Mouse (Mus musculus) heart, embryonic 10.5 days (tissue): ENCODE results near the gene Lrrk1. TPM values are rescaled to one million over a fixed set of nuclear protein-coding genes. Genes with fewer than 3 reads are reported as not detected.

Experiments used
- DNase-seq: peaks from one replicate; pipeline ENCODE4 v3.0.0-alpha.2; 2017; ENCODE audit warnings: low spot score
- H3K27ac ChIP-seq: fragments of 300-500 bp; sonication (generic); 2 replicates; pipeline ENCODE4 v1.5.1; 2016; ENCODE audit warnings: mild to moderate bottlenecking
- H3K27me3 ChIP-seq: fragments of 300-500 bp; sonication (generic); 2 replicates; pipeline ENCODE4 v1.6.1; 2016; ENCODE audit warnings: mild to moderate bottlenecking; ENCODE audit not compliant: poor library complexity, insufficient read depth, severe bottlenecking
- H3K36me3 ChIP-seq: fragments of 300-500 bp; sonication (generic); 2 replicates; pipeline ENCODE4 v1.6.1; 2016; ENCODE audit warnings: mild to moderate bottlenecking, moderate library complexity
- H3K4me1 ChIP-seq: fragments of 300-500 bp; sonication (generic); 2 replicates; pipeline ENCODE4 v1.6.1; 2016; ENCODE audit warnings: mild to moderate bottlenecking
- H3K4me3 ChIP-seq: fragments of 300-500 bp; sonication (generic); 2 replicates; pipeline ENCODE4 v1.5.1; 2016; ENCODE audit warnings: mild to moderate bottlenecking, moderate library complexity
- H3K9me3 ChIP-seq: fragments of 300-500 bp; sonication (generic); 2 replicates; pipeline ENCODE4 v1.6.1; 2016; ENCODE audit warnings: mild to moderate bottlenecking, moderate library complexity
- WGBS: fragments of 180-500 bp; shearing (Covaris S2); methylation state at CpG from one replicate; pipeline ENCODE4 v1.1.7; 2016; 5-methylcytosine and 5-hydroxymethylcytosine counted together
- polyA plus RNA-seq: library from polyadenylated mRNA; unstranded; fragments of >200 nt; fragmentation: Nextera tagmentation; extraction: Ambion mirVana; gene quantifications from 2 replicates; pipeline ENCODE4 v1.2.1, GENCODE M21; 2016

The Lrrk1 gene
- polyA plus RNA-seq, 1 experiment from 2014 or later = 9.9 TPM

- no peaks in the 10 kb centered on the region for H3K27me3 ChIP-seq
- no peaks in the 10 kb centered on the region for H3K9me3 ChIP-seq
- WGBS = 65% methylated on average over 4 of the region's 4 CpGs
- H3K36me3 ChIP-seq = no peaks in the 10 kb centered on the region
- peak; percentile 52 for DNase-seq
- 0 out of 2 replicates have a peak overlapping the region, but pooled peaks have one; percentile 42 for H3K27ac ChIP-seq
- H3K4me3 ChIP-seq = no peak overlapping the region
- peaks cover 53% of the 10 kb centered on the region for H3K4me1 ChIP-seq
Observed at GRCm38 (mm10) chr7:66404802-66405201, 16.7 kb upstream of the Lrrk1 start.

- 63% methylated on average over 10 of the region's 10 CpGs for WGBS
- Histone ChIP-seq H3K4me3 (no peak overlapping the region), H3K27me3 (no peaks in the 10 kb centered on the region), H3K4me1 (peaks cover 51% of the 10 kb centered on the region), H3K27ac (no peak overlapping the region), H3K9me3 (no peaks in the 10 kb centered on the region), H3K36me3 (no peaks in the 10 kb centered on the region)
- no peak for DNase-seq
Observed at GRCm38 (mm10) chr7:66404141-66404540, 16.0 kb upstream of the Lrrk1 start.

- Histone ChIP-seq H3K4me3 (no peak overlapping the region), H3K9me3 (no peaks in the 10 kb centered on the region), H3K4me1 (peaks cover 50% of the 10 kb centered on the region), H3K27ac (no peak overlapping the region), H3K27me3 (no peaks in the 10 kb centered on the region), H3K36me3 (no peaks in the 10 kb centered on the region)
- WGBS = 87% methylated on average over 5 of the region's 5 CpGs
- DNase-seq = peak; percentile 57
Observed at GRCm38 (mm10) chr7:66402876-66403275, 14.7 kb upstream of the Lrrk1 start.

- 62% methylated on average over 8 of the region's 8 CpGs for WGBS
Observed at GRCm38 (mm10) chr7:66401605-66402004, 13.5 kb upstream of the Lrrk1 start.

GRCm38 (mm10) chr7:66397288-66397687 lies 9.1 kb upstream of the Lrrk1 start:
- Histone ChIP-seq H3K4me3 (no peak overlapping the region), H3K36me3 (no peaks in the 10 kb centered on the region), H3K27ac (no peak overlapping the region), H3K4me1 (peaks cover 14% of the 10 kb centered on the region), H3K27me3 (peaks cover 6% of the 10 kb centered on the region; the same call in 1 of the 2 replicates), H3K9me3 (no peaks in the 10 kb centered on the region)
- DNase-seq = no peak
- WGBS = 78% methylated on average over 3 of the region's 3 CpGs

More at GRCm38 (mm10) chr7:66401605-66402004, 13.5 kb upstream of the Lrrk1 start:
- Histone ChIP-seq H3K27ac (no peak overlapping the region), H3K36me3 (no peaks in the 10 kb centered on the region), H3K4me3 (no peak overlapping the region), H3K27me3 (no peaks in the 10 kb centered on the region), H3K9me3 (no peaks in the 10 kb centered on the region), H3K4me1 (peaks cover 45% of the 10 kb centered on the region)
- DNase-seq = no peak

GRCm38 (mm10) chr7:66388621-66389532 lies 727 bp upstream of the Lrrk1 start:
- H3K27ac ChIP-seq = peak overlapping the region; percentile 93
- H3K36me3 ChIP-seq = no peaks in the 10 kb centered on the region
- 9% methylated on average over 28 of the region's 28 CpGs for WGBS
- H3K4me1 ChIP-seq = no peaks in the 10 kb centered on the region
- peak; percentile 88 for DNase-seq
- H3K27me3 ChIP-seq = peaks cover 6% of the 10 kb centered on the region; the same call in 1 of the 2 replicates
- peak overlapping the region; percentile 84 for H3K4me3 ChIP-seq
- no peaks in the 10 kb centered on the region for H3K9me3 ChIP-seq

- Histone ChIP-seq H3K36me3 (no peaks in the 10 kb centered on the region), H3K4me3 (peak overlapping the region; percentile 84), H3K4me1 (no peaks in the 10 kb centered on the region), H3K9me3 (no peaks in the 10 kb centered on the region), H3K27me3 (no peaks in the 10 kb centered on the region), H3K27ac (peak overlapping the region; percentile 93)
- DNase-seq = no peak
- WGBS = 2% methylated on average over 13 of the region's 13 CpGs
Observed at GRCm38 (mm10) chr7:66387419-66387812, 734 bp downstream of the Lrrk1 start.

- no peaks in the 10 kb centered on the region for H3K27me3 ChIP-seq
- H3K27ac ChIP-seq = no peak overlapping the region
- H3K4me3 ChIP-seq = no peak overlapping the region
- H3K36me3 ChIP-seq = no peaks in the 10 kb centered on the region
- H3K4me1 ChIP-seq = no peaks in the 10 kb centered on the region
- 93% methylated on average over 6 of the region's 6 CpGs for WGBS
- DNase-seq = no peak
- H3K9me3 ChIP-seq = no peaks in the 10 kb centered on the region
Observed at GRCm38 (mm10) chr7:66386411-66386810, 1.7 kb downstream of the Lrrk1 start.

- WGBS = 97% methylated on average over 12 of the region's 12 CpGs
- no peak overlapping the region for H3K4me3 ChIP-seq
- H3K9me3 ChIP-seq = no peaks in the 10 kb centered on the region
- H3K27ac ChIP-seq = no peak overlapping the region
- DNase-seq = no peak
- H3K27me3 ChIP-seq = no peaks in the 10 kb centered on the region
- no peaks in the 10 kb centered on the region for H3K4me1 ChIP-seq
- H3K36me3 ChIP-seq = no peaks in the 10 kb centered on the region; the same call in 1 of the 2 replicates
Observed at GRCm38 (mm10) chr7:66385826-66386225, 2.3 kb downstream of the Lrrk1 start.

- Histone ChIP-seq H3K4me3 (no peak overlapping the region), H3K36me3 (no peaks in the 10 kb centered on the region; the same call in 1 of the 2 replicates)
Observed at GRCm38 (mm10) chr7:66384891-66385290, 3.3 kb downstream of the Lrrk1 start.

GRCm38 (mm10) chr7:66384213-66384612 lies 3.9 kb downstream of the Lrrk1 start:
- Histone ChIP-seq H3K4me1 (no peaks in the 10 kb centered on the region), H3K27me3 (no peaks in the 10 kb centered on the region), H3K9me3 (no peaks in the 10 kb centered on the region), H3K36me3 (no peaks in the 10 kb centered on the region; the same call in 1 of the 2 replicates), H3K4me3 (no peak overlapping the region), H3K27ac (no peak overlapping the region)
- DNase-seq = no peak
- 78% methylated on average over 5 of the region's 5 CpGs for WGBS

More at GRCm38 (mm10) chr7:66384891-66385290, 3.3 kb downstream of the Lrrk1 start:
- Histone ChIP-seq H3K27ac (no peak overlapping the region), H3K9me3 (no peaks in the 10 kb centered on the region), H3K27me3 (no peaks in the 10 kb centered on the region), H3K4me1 (no peaks in the 10 kb centered on the region)
- DNase-seq = no peak
- WGBS = 92% methylated on average over 8 of the region's 8 CpGs

GRCm38 (mm10) chr7:66376560-66376959 lies 11.6 kb downstream of the Lrrk1 start:
- H3K9me3 ChIP-seq = no peaks in the 10 kb centered on the region
- H3K4me1 ChIP-seq = peaks cover 12% of the 10 kb centered on the region
- no peaks in the 10 kb centered on the region for H3K27me3 ChIP-seq
- WGBS = 73% methylated on average over 10 of the region's 10 CpGs
- H3K4me3 ChIP-seq = no peak overlapping the region
- peaks cover 2% of the 10 kb centered on the region; the same call in 1 of the 2 replicates for H3K36me3 ChIP-seq
- DNase-seq = no peak
- 0 out of 2 replicates have a peak overlapping the region, but pooled peaks have one; percentile 2 for H3K27ac ChIP-seq

GRCm38 (mm10) chr7:66375736-66376135 lies 12.4 kb downstream of the Lrrk1 start:
- peaks cover 2% of the 10 kb centered on the region; the same call in 1 of the 2 replicates for H3K36me3 ChIP-seq
- no peaks in the 10 kb centered on the region for H3K9me3 ChIP-seq
- peaks cover 12% of the 10 kb centered on the region for H3K4me1 ChIP-seq
- H3K27ac ChIP-seq = 0 out of 2 replicates have a peak overlapping the region, but pooled peaks have one; percentile 2
- no peaks in the 10 kb centered on the region for H3K27me3 ChIP-seq
- no peak for DNase-seq
- WGBS = 84% methylated on average over 4 of the region's 4 CpGs
- H3K4me3 ChIP-seq = no peak overlapping the region
